Mouse (Mus musculus) limb, embryonic 13.5 days (tissue): ENCODE measurements around the gene Ccdc191. TPM values are rescaled to one million over a fixed set of nuclear protein-coding genes. Genes with fewer than 3 reads are reported as not detected.

Source experiments
- ATAC-seq: fragments of 200-750 bp; cut with Nextera tagmentation; 2 replicates; pipeline ENCODE4 v1.8.0; 2017; ENCODE audit warnings: low read depth, moderate number of reproducible peaks, moderate TSS enrichment; ENCODE audit not compliant: low FRiP score
- H3K27ac ChIP-seq: fragments of 300-500 bp; sonication (generic); 2 replicates; pipeline ENCODE4 v1.5.1; 2015; ENCODE audit warnings: inconsistent platforms, mild to moderate bottlenecking, moderate library complexity
- H3K27me3 ChIP-seq: fragments of 300-500 bp; sonication (generic); 2 replicates; pipeline ENCODE4 v1.6.1; 2015; ENCODE audit warnings: mild to moderate bottlenecking, inconsistent platforms
- H3K36me3 ChIP-seq: fragments of 300-500 bp; sonication (generic); 2 replicates; pipeline ENCODE4 v1.6.1; 2015; ENCODE audit warnings: inconsistent platforms, mild to moderate bottlenecking, moderate library complexity
- H3K4me1 ChIP-seq: fragments of 300-500 bp; sonication (generic); 2 replicates; pipeline ENCODE4 v1.6.1; 2015; ENCODE audit warnings: inconsistent platforms
- H3K4me2 ChIP-seq: fragments of 300-500 bp; sonication (generic); replicated peaks from 2 replicates; pipeline ENCODE4 v1.6.1; 2015; ENCODE audit warnings: inconsistent platforms, mild to moderate bottlenecking, moderate library complexity
- H3K4me3 ChIP-seq: fragments of 300-500 bp; sonication (generic); 2 replicates; pipeline ENCODE4 v1.5.1; 2015; ENCODE audit warnings: moderate library complexity, mild to moderate bottlenecking, inconsistent platforms
- H3K9ac ChIP-seq: fragments of 300-500 bp; sonication (generic); 2 replicates; pipeline ENCODE4 v1.6.1; 2015; ENCODE audit warnings: mild to moderate bottlenecking, inconsistent platforms
- H3K9me3 ChIP-seq: fragments of 300-500 bp; sonication (generic); 2 replicates; pipeline ENCODE4 v1.6.1; 2016; ENCODE audit warnings: inconsistent platforms
- WGBS: fragments of 180-500 bp; shearing (Covaris S2); methylation state at CpG from one replicate; pipeline ENCODE4 v1.1.7; 2015; 5-methylcytosine and 5-hydroxymethylcytosine counted together
- polyA plus RNA-seq: library from polyadenylated mRNA; unstranded; fragments of >200 nt; fragmentation: Nextera tagmentation; extraction: Ambion mirVana; gene quantifications from 2 replicates; pipeline ENCODE4 v1.2.1, GENCODE M21; 2015

Ccdc191 gene
- polyA plus RNA-seq, 1 experiment from 2014 or later: 13.6 TPM

- Histone ChIP-seq H3K36me3 (no peaks in the 10 kb centered on the region), H3K4me2 (no peak overlapping the region), H3K4me1 (0 out of 2 replicates have a peak, but pooled peaks cover 5% of the 10 kb centered on the region), H3K9me3 (no peaks in the 10 kb centered on the region), H3K9ac (no peak overlapping the region), H3K4me3 (no peak overlapping the region), H3K27me3 (no peaks in the 10 kb centered on the region), H3K27ac (no peak overlapping the region)
- WGBS: 88% methylated on average over 8 of the region's 8 CpGs
- no peak for ATAC-seq
These were observed 4.9 kb downstream of the Ccdc191 start for GRCm38 (mm10) chr16:43894501-43894900.

GRCm38 (mm10) chr16:43900138-43900537 is 10.5 kb downstream of the Ccdc191 start:
- no peak for ATAC-seq
- Histone ChIP-seq H3K27me3 (no peaks in the 10 kb centered on the region), H3K4me1 (no peaks in the 10 kb centered on the region), H3K36me3 (no peaks in the 10 kb centered on the region), H3K27ac (no peak overlapping the region), H3K9me3 (no peaks in the 10 kb centered on the region), H3K9ac (no peak overlapping the region), H3K4me3 (no peak overlapping the region), H3K4me2 (no peak overlapping the region)
- WGBS: 94% methylated on average over 4 of the region's 4 CpGs

- Histone ChIP-seq H3K36me3 (no peaks in the 10 kb centered on the region), H3K4me3 (no peak overlapping the region), H3K9me3 (no peaks in the 10 kb centered on the region), H3K4me1 (no peaks in the 10 kb centered on the region), H3K27me3 (no peaks in the 10 kb centered on the region), H3K9ac (no peak overlapping the region), H3K4me2 (no peak overlapping the region), H3K27ac (no peak overlapping the region)
- no peak for ATAC-seq
These were observed 11.0 kb downstream of the Ccdc191 start for GRCm38 (mm10) chr16:43900571-43900970.

GRCm38 (mm10) chr16:43908881-43909280 is 19.3 kb downstream of the Ccdc191 start:
- H3K27me3 ChIP-seq: no peaks in the 10 kb centered on the region
- H3K27ac ChIP-seq: no peak overlapping the region
- no peak overlapping the region for H3K4me2 ChIP-seq
- H3K4me3 ChIP-seq: no peak overlapping the region
- H3K9ac ChIP-seq: no peak overlapping the region
- WGBS: 83% methylated on average over 2 of the region's 2 CpGs
- H3K36me3 ChIP-seq: peaks cover 11% of the 10 kb centered on the region
- no peaks in the 10 kb centered on the region for H3K9me3 ChIP-seq
- H3K4me1 ChIP-seq: no peaks in the 10 kb centered on the region
- no peak for ATAC-seq

GRCm38 (mm10) chr16:43918867-43919266 is 29.3 kb downstream of the Ccdc191 start:
- H3K9ac ChIP-seq: no peak overlapping the region
- no peak overlapping the region for H3K4me2 ChIP-seq
- ATAC-seq: no peak
- no peak overlapping the region for H3K27ac ChIP-seq
- no peak overlapping the region for H3K4me3 ChIP-seq
- H3K27me3 ChIP-seq: no peaks in the 10 kb centered on the region
- no peaks in the 10 kb centered on the region for H3K4me1 ChIP-seq
- H3K9me3 ChIP-seq: no peaks in the 10 kb centered on the region
- H3K36me3 ChIP-seq: no peaks in the 10 kb centered on the region
- WGBS: 88% methylated on average over 3 of the region's 3 CpGs

GRCm38 (mm10) chr16:43922024-43922423 is 32.4 kb downstream of the Ccdc191 start:
- Histone ChIP-seq H3K9ac (no peak overlapping the region), H3K4me2 (no peak overlapping the region), H3K36me3 (no peaks in the 10 kb centered on the region), H3K4me3 (no peak overlapping the region), H3K9me3 (no peaks in the 10 kb centered on the region), H3K4me1 (no peaks in the 10 kb centered on the region), H3K27ac (no peak overlapping the region), H3K27me3 (no peaks in the 10 kb centered on the region)
- 82% methylated on average over 2 of the region's 2 CpGs for WGBS
- ATAC-seq: no peak

- Histone ChIP-seq H3K27me3 (no peaks in the 10 kb centered on the region), H3K4me1 (no peaks in the 10 kb centered on the region), H3K9ac (no peak overlapping the region), H3K4me3 (no peak overlapping the region), H3K4me2 (no peak overlapping the region), H3K27ac (no peak overlapping the region), H3K9me3 (no peaks in the 10 kb centered on the region), H3K36me3 (no peaks in the 10 kb centered on the region)
- 60% methylated on average over 3 of the region's 3 CpGs for WGBS
- ATAC-seq: no peak
These were observed 33.0 kb downstream of the Ccdc191 start for GRCm38 (mm10) chr16:43922630-43923029.

GRCm38 (mm10) chr16:43925001-43925558 is 35.5 kb downstream of the Ccdc191 start:
- no peak overlapping the region for H3K9ac ChIP-seq
- H3K4me1 ChIP-seq: no peaks in the 10 kb centered on the region
- 77% methylated on average over 6 of the region's 6 CpGs for WGBS
- H3K9me3 ChIP-seq: no peaks in the 10 kb centered on the region
- H3K36me3 ChIP-seq: no peaks in the 10 kb centered on the region
- ATAC-seq: no peak
- no peak overlapping the region for H3K4me2 ChIP-seq
- H3K27me3 ChIP-seq: no peaks in the 10 kb centered on the region
- H3K4me3 ChIP-seq: no peak overlapping the region
- no peak overlapping the region for H3K27ac ChIP-seq

- no peaks in the 10 kb centered on the region for H3K9me3 ChIP-seq
- H3K9ac ChIP-seq: no peak overlapping the region
- H3K4me2 ChIP-seq: no peak overlapping the region
- no peaks in the 10 kb centered on the region for H3K4me1 ChIP-seq
- H3K36me3 ChIP-seq: no peaks in the 10 kb centered on the region
- no peak overlapping the region for H3K27ac ChIP-seq
- ATAC-seq: no peak
- no peak overlapping the region for H3K4me3 ChIP-seq
- H3K27me3 ChIP-seq: no peaks in the 10 kb centered on the region
- 57% methylated on average over 1 of the region's 1 CpGs for WGBS
These were observed 36.2 kb downstream of the Ccdc191 start for GRCm38 (mm10) chr16:43925846-43926245.

- no peak for ATAC-seq
- no peaks in the 10 kb centered on the region for H3K27me3 ChIP-seq
- H3K9ac ChIP-seq: no peak within 1 kb of the TSS
- no peak within 1 kb of the TSS for H3K27ac ChIP-seq
- 67% methylated on average over 6 of the region's 6 CpGs for WGBS
- H3K4me1 ChIP-seq: no peaks in the 10 kb centered on the region
- no peaks in the 10 kb centered on the region for H3K36me3 ChIP-seq
- no peaks in the 10 kb centered on the region for H3K9me3 ChIP-seq
- no peak within 1 kb of the TSS for H3K4me2 ChIP-seq
- H3K4me3 ChIP-seq: no peak within 1 kb of the TSS
These were observed 36.8 kb downstream of the Ccdc191 start, which contains the start of gene Qtrt2 for GRCm38 (mm10) chr16:43926341-43926859. Gene Qtrt2 (minus strand): TSS chr16:43926809.

GRCm38 (mm10) chr16:43930577-43930976 is 41.0 kb downstream of the Ccdc191 start:
- no peaks in the 10 kb centered on the region for H3K9me3 ChIP-seq
- H3K4me1 ChIP-seq: peaks cover 7% of the 10 kb centered on the region; the same call in 1 of the 2 replicates
- no peak for ATAC-seq
- H3K4me2 ChIP-seq: no peak overlapping the region
- no peaks in the 10 kb centered on the region for H3K27me3 ChIP-seq
- H3K27ac ChIP-seq: no peak overlapping the region
- H3K4me3 ChIP-seq: no peak overlapping the region
- no peak overlapping the region for H3K9ac ChIP-seq
- H3K36me3 ChIP-seq: no peaks in the 10 kb centered on the region

GRCm38 (mm10) chr16:43931502-43931901 is 41.9 kb downstream of the Ccdc191 start:
- peaks cover 7% of the 10 kb centered on the region; the same call in 1 of the 2 replicates for H3K4me1 ChIP-seq
- no peaks in the 10 kb centered on the region for H3K27me3 ChIP-seq
- 64% methylated on average over 3 of the region's 3 CpGs for WGBS
- H3K9me3 ChIP-seq: no peaks in the 10 kb centered on the region
- H3K4me3 ChIP-seq: no peak overlapping the region
- H3K4me2 ChIP-seq: no peak overlapping the region
- no peaks in the 10 kb centered on the region for H3K36me3 ChIP-seq
- H3K27ac ChIP-seq: no peak overlapping the region
- H3K9ac ChIP-seq: no peak overlapping the region
- no peak for ATAC-seq

GRCm38 (mm10) chr16:43932319-43932718 is 42.7 kb downstream of the Ccdc191 start:
- peaks cover 7% of the 10 kb centered on the region; the same call in 1 of the 2 replicates for H3K4me1 ChIP-seq
- no peaks in the 10 kb centered on the region for H3K9me3 ChIP-seq
- no peak overlapping the region for H3K4me3 ChIP-seq
- no peak; the same call in 1 of the 2 replicates for ATAC-seq
- H3K36me3 ChIP-seq: no peaks in the 10 kb centered on the region
- no peaks in the 10 kb centered on the region for H3K27me3 ChIP-seq
- no peak overlapping the region for H3K9ac ChIP-seq
- no peak overlapping the region for H3K27ac ChIP-seq
- 85% methylated on average over 7 of the region's 7 CpGs for WGBS
- no peak overlapping the region for H3K4me2 ChIP-seq
